Mouse (Mus musculus) cortical plate, adult 2 months (tissue): Measurements from ENCODE around the gene Tgfb1. TPM values are rescaled to one million over a fixed set of nuclear protein-coding genes. Genes with fewer than 3 reads are reported as not detected.

Experiments
- H3K27ac ChIP-seq: fragments of 200-500 bp; 2 replicates; pipeline ENCODE4 v1.5.1; 2012; ENCODE audit warnings: low read length, control low read depth, inconsistent platforms; ENCODE audit not compliant: insufficient read depth
- H3K4me1 ChIP-seq: fragments of 200-500 bp; 2 replicates; pipeline ENCODE4 v1.6.1; 2011; ENCODE audit warnings: low read length; ENCODE audit not compliant: control insufficient read depth, insufficient read depth
- H3K4me3 ChIP-seq: fragments of 200-500 bp; 2 replicates; pipeline ENCODE4 v1.5.1; 2011; ENCODE audit warnings: mild to moderate bottlenecking, low read length, control low read depth; ENCODE audit not compliant: insufficient read depth
- CTCF ChIP-seq: fragments of 200-500 bp; IDR thresholded peaks from 2 replicates; pipeline ENCODE4 v1.5.1; 2011; ENCODE audit warnings: mild to moderate bottlenecking, control low read depth, low read length; ENCODE audit not compliant: insufficient read depth; ENCODE audit errors: extremely low read depth
- POLR2A ChIP-seq: fragments of 200-500 bp; IDR thresholded peaks from 2 replicates; pipeline ENCODE4 v1.6.1; 2011; ENCODE audit warnings: mild to moderate bottlenecking, low read length, control low read depth; ENCODE audit not compliant: insufficient read depth; ENCODE audit errors: extremely low read depth
- polyA plus RNA-seq: library from polyadenylated mRNA; depleted of rRNA; stranded (reverse); fragments of >200 nt; gene quantifications from 2 replicates; pipeline ENCODE4 v1.2.3, GENCODE M21; 2012

Gene Tgfb1
- polyA plus RNA-seq, 1 experiment = 5.6 TPM

- Histone ChIP-seq H3K4me3 (no peak overlapping the region), H3K27ac (no peak overlapping the region), H3K4me1 (peaks cover 1% of the 10 kb centered on the region; the same call in 1 of the 2 replicates)
- TF ChIP-seq POLR2A (no peak), CTCF (no peak)
Measured at GRCm38 (mm10) chr7:25655601-25656428, 31.0 kb upstream of the Tgfb1 start.

GRCm38 (mm10) chr7:25657785-25658184 is 29.0 kb upstream of the Tgfb1 start:
- no peak for TF ChIP-seq CTCF
- no peak for TF ChIP-seq POLR2A
- no peak overlapping the region for H3K27ac ChIP-seq
- peak overlapping the region; percentile 72 for H3K4me3 ChIP-seq
- peaks cover 1% of the 10 kb centered on the region; the same call in 1 of the 2 replicates for H3K4me1 ChIP-seq

- TF ChIP-seq CTCF (no peak), POLR2A (peak; percentile 76)
- peak within 1 kb of the TSS; percentile 89 for H3K27ac ChIP-seq
- H3K4me3 ChIP-seq = peak within 1 kb of the TSS; percentile 72
- H3K4me1 ChIP-seq = peaks cover 1% of the 10 kb centered on the region; the same call in 1 of the 2 replicates
Measured at GRCm38 (mm10) chr7:25658657-25659472, 27.9 kb upstream of the Tgfb1 start, which contains the start of the genes Bckdha and Exosc5. Gene Bckdha (minus strand): TSS chr7:25658981. Gene Exosc5 (plus strand): TSS chr7:25659164.

- no peak overlapping the region for H3K4me3 ChIP-seq
- H3K27ac ChIP-seq = no peak overlapping the region
- TF ChIP-seq CTCF (no peak), POLR2A (no peak)
- no peaks in the 10 kb centered on the region for H3K4me1 ChIP-seq
Measured at GRCm38 (mm10) chr7:25666381-25666780, 20.4 kb upstream of the Tgfb1 start.

- no peak for TF ChIP-seq POLR2A
- TF ChIP-seq CTCF = no peak
- Histone ChIP-seq H3K4me3 (no peak overlapping the region), H3K4me1 (no peaks in the 10 kb centered on the region), H3K27ac (no peak overlapping the region)
Measured at GRCm38 (mm10) chr7:25669158-25669557, 17.6 kb upstream of the Tgfb1 start.

- no peak overlapping the region for H3K4me3 ChIP-seq
- TF ChIP-seq CTCF = no peak
- no peak for TF ChIP-seq POLR2A
- H3K27ac ChIP-seq = no peak overlapping the region
- H3K4me1 ChIP-seq = no peaks in the 10 kb centered on the region
Measured at GRCm38 (mm10) chr7:25669631-25670030, 17.2 kb upstream of the Tgfb1 start.

- Histone ChIP-seq H3K4me3 (no peak overlapping the region), H3K27ac (no peak overlapping the region), H3K4me1 (no peaks in the 10 kb centered on the region)
- TF ChIP-seq CTCF = no peak
- TF ChIP-seq POLR2A = no peak
Measured at GRCm38 (mm10) chr7:25670096-25670495, 16.7 kb upstream of the Tgfb1 start.

GRCm38 (mm10) chr7:25671686-25672085 is 15.1 kb upstream of the Tgfb1 start:
- TF ChIP-seq CTCF = no peak
- no peak for TF ChIP-seq POLR2A
- no peaks in the 10 kb centered on the region for H3K4me1 ChIP-seq
- H3K27ac ChIP-seq = no peak overlapping the region
- H3K4me3 ChIP-seq = no peak overlapping the region

GRCm38 (mm10) chr7:25672442-25672841 is 14.4 kb upstream of the Tgfb1 start:
- Histone ChIP-seq H3K27ac (no peak overlapping the region), H3K4me3 (no peak overlapping the region), H3K4me1 (no peaks in the 10 kb centered on the region)
- no peak for TF ChIP-seq CTCF
- TF ChIP-seq POLR2A = no peak
